Mouse (Mus musculus) embryonic facial prominence, embryonic 14.5 days (tissue): ENCODE results near the gene Herc6. TPM values are rescaled to one million over a fixed set of nuclear protein-coding genes. Genes with fewer than 3 reads are reported as not detected.
"Not testable (repeated sequence)": the region's sequence is repeated elsewhere in the genome, so short reads cannot be mapped to it uniquely, and the experiment has no call there.

Source experiments
- ATAC-seq: fragments of 200-750 bp; cut with Nextera tagmentation; 2 replicates; pipeline ENCODE4 v1.8.0; 2017; ENCODE audit warnings: low read depth, moderate number of reproducible peaks, moderate TSS enrichment
- DNase-seq: peaks from one replicate; pipeline ENCODE4 v3.0.0-alpha.2; 2015; ENCODE audit warnings: low spot score
- H3K27ac ChIP-seq: fragments of 300-500 bp; sonication (generic); replicated peaks from 2 replicates; pipeline ENCODE4 v1.5.1; 2014; ENCODE audit warnings: low read depth, mild to moderate bottlenecking, low read length, moderate library complexity
- H3K27me3 ChIP-seq: fragments of 300-500 bp; sonication (generic); replicated peaks from 2 replicates; pipeline ENCODE4 v1.6.1; 2014; ENCODE audit warnings: low read length; ENCODE audit not compliant: control insufficient read depth, insufficient read depth
- H3K36me3 ChIP-seq: fragments of 300-500 bp; sonication (generic); 2 replicates; pipeline ENCODE4 v1.6.1; 2014; ENCODE audit warnings: low read length, mixed read lengths; ENCODE audit not compliant: control insufficient read depth, insufficient read depth
- H3K4me1 ChIP-seq: fragments of 300-500 bp; sonication (generic); 2 replicates; pipeline ENCODE4 v1.6.1; 2014; ENCODE audit warnings: antibody characterized with exemption, low read length; ENCODE audit not compliant: control insufficient read depth, insufficient read depth
- H3K4me2 ChIP-seq: fragments of 300-500 bp; sonication (generic); 2 replicates; pipeline ENCODE4 v1.6.1; 2014; ENCODE audit warnings: low read depth, mild to moderate bottlenecking, low read length, moderate library complexity, mixed read lengths
- H3K4me3 ChIP-seq: fragments of 300-500 bp; sonication (generic); 2 replicates; pipeline ENCODE4 v1.5.1; 2014; ENCODE audit warnings: low read depth, mild to moderate bottlenecking, low read length
- H3K9ac ChIP-seq: fragments of 300-500 bp; sonication (generic); 2 replicates; pipeline ENCODE4 v1.6.1; 2014; ENCODE audit warnings: low read depth, mild to moderate bottlenecking, low read length, moderate library complexity, mixed read lengths
- H3K9me3 ChIP-seq: fragments of 300-500 bp; sonication (generic); 2 replicates; pipeline ENCODE4 v1.6.1; 2016; ENCODE audit warnings: low read length; ENCODE audit not compliant: control insufficient read depth
- WGBS: fragments of 180-500 bp; shearing (Covaris S2); extraction: QIAGEN DNeasy Blood & Tissue Kit; methylation state at CpG from one replicate; pipeline ENCODE4 v1.1.7; 2014; 5-methylcytosine and 5-hydroxymethylcytosine counted together
- polyA plus RNA-seq: library from polyadenylated mRNA; unstranded; fragments of >200 nt; fragmentation: Nextera tagmentation; extraction: Ambion mirVana; gene quantifications from 2 replicates; pipeline ENCODE4 v1.2.1, GENCODE M21; 2014

Gene Herc6
- polyA plus RNA-seq, 1 experiment from 2014 or later: 2.4 TPM

DNA sequence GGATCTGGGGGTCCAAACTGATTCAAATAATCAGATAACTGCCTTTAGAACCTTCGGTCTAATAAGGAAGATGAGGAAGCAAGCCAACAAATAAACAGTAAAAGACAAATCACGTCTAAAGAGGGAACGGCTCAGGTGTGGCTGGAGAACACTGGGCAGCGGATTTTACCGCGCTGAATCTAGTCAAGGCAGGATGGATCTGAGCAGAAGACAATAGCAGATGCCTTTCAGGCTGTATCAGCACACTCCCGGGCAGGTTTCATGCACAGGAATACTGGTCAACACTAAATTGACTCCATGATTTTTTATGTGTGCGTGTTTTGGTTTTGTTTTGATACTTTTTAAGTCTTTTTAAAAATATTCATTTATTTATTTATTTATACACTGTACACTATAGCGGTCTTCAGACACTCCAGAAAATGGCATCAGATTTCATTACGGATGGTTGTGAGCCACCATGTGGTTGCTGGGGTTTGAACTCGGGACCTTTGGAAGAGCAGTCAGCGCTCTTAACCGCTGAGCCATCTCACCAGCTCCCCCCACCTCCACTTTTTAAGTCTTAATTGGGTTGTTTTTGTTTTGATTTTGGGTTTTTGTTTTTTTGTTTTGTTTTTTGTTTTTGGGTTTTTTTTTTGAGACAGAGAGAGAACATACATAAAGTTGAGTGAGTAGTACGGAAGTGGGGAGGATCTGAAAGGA lies 44.7 kb upstream of the Herc6 start:
- Histone ChIP-seq H3K27me3 (no peaks in the 10 kb centered on the region), H3K4me3 (peak overlapping the region; percentile 72), H3K9me3 (no peaks in the 10 kb centered on the region), H3K4me2 (peak overlapping the region; percentile 61), H3K9ac (peak overlapping the region; percentile 60), H3K36me3 (no peaks in the 10 kb centered on the region), H3K4me1 (peaks cover 8% of the 10 kb centered on the region; the same call in 1 of the 2 replicates), H3K27ac (peak overlapping the region; percentile 74)
- ATAC-seq (peak; percentile 54), DNase-seq (peak; percentile 30)
- WGBS: 20% methylated on average over 14 of the region's 14 CpGs

DNA sequence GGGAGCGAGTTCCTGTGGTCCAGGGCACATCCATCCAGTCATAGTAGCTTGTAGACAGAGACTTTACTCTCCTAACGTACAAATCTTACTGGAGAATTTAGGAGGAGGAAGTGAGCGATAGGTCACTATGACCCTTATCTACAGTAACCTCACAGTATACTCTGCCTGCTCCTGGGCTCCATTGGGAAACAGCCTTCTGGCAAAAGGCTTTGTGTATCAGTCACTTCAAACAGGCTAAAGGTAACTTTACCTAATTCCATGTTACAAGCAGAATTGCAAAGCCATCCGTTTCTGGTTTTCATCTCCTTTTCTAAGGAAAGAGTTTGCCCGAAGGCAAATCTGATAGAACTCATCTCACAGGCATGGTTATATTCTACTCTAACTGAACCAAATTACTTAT lies 42.9 kb upstream of the Herc6 start:
- Histone ChIP-seq H3K9me3 (no peaks in the 10 kb centered on the region), H3K27ac (no peak overlapping the region), H3K9ac (no peak overlapping the region), H3K4me1 (peaks cover 8% of the 10 kb centered on the region; the same call in 1 of the 2 replicates), H3K36me3 (no peaks in the 10 kb centered on the region), H3K4me3 (no peak overlapping the region), H3K4me2 (no peak overlapping the region), H3K27me3 (no peaks in the 10 kb centered on the region)
- DNase-seq: no peak
- WGBS: 77% methylated on average over 5 of the region's 5 CpGs
- ATAC-seq: no peak

DNA sequence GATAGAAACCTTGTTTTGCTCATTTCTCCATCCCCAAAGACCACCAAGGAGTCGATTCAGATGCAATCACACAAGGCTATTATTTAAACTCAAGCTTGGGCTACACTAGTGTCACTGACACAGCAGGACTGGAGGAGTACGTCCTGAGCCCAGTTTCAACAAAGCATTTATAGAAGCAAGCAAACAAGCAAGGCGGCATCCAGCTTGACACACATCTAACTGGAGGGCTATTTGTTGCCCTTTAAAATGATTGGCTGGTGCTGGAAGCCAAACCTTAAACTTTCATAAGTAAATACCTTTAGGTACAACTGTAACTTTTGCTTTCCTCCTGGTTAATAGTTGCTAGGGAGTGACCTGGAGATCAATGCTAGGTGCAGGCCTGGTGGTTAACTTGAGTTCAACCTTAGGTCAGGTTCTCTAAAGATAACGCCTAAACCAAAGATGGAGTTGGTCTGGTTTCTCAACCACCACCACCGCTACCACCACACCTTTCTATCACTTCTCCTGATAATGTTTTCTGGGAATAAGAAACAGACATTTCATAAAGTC lies 39.8 kb upstream of the Herc6 start:
- H3K27me3 ChIP-seq: no peaks in the 10 kb centered on the region
- H3K4me3 ChIP-seq: no peak overlapping the region
- no peaks in the 10 kb centered on the region for H3K9me3 ChIP-seq
- H3K4me2 ChIP-seq: no peak overlapping the region
- no peak overlapping the region for H3K27ac ChIP-seq
- ATAC-seq (no peak), DNase-seq (no peak)
- H3K36me3 ChIP-seq: no peaks in the 10 kb centered on the region
- no peak overlapping the region for H3K9ac ChIP-seq
- H3K4me1 ChIP-seq: no peaks in the 10 kb centered on the region
- WGBS: 80% methylated on average over 5 of the region's 5 CpGs

DNA sequence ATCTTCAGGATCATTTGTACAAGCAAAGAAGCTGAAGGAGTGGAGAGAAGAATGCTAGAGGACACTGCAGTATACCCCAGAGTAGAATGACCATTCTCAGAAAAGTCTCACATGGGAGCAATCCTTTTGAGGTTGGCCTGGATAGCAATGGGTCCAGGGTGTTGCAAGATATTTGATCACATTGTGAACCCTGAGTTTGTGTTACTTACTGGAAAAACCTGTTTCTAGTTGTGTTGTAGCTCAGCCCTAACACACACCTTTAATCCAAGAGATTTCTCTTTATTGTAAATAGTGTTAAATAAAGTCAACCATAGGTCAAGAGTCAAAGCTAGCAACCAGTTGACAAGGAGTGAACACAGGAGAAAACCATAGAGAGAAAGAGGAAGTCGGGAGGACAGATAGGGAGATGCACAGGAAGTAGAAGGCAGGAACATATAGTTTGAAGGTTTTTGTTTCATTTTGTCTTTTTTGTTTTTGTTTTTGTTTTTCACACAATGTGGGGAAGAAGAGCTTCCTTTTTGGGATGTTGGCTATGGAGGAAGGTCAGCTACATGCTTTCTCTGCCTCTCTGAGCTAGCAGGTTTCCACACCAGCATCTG lies 39.0 kb upstream of the Herc6 start:
- no peaks in the 10 kb centered on the region for H3K36me3 ChIP-seq
- H3K9me3 ChIP-seq: no peaks in the 10 kb centered on the region
- H3K4me1 ChIP-seq: no peaks in the 10 kb centered on the region
- no peak for DNase-seq
- no peak overlapping the region for H3K27ac ChIP-seq
- H3K27me3 ChIP-seq: no peaks in the 10 kb centered on the region
- ATAC-seq: no peak
- H3K4me3 ChIP-seq: no peak overlapping the region
- 73% methylated on average over 1 of the region's 1 CpGs for WGBS
- H3K4me2 ChIP-seq: no peak overlapping the region
- no peak overlapping the region for H3K9ac ChIP-seq

DNA sequence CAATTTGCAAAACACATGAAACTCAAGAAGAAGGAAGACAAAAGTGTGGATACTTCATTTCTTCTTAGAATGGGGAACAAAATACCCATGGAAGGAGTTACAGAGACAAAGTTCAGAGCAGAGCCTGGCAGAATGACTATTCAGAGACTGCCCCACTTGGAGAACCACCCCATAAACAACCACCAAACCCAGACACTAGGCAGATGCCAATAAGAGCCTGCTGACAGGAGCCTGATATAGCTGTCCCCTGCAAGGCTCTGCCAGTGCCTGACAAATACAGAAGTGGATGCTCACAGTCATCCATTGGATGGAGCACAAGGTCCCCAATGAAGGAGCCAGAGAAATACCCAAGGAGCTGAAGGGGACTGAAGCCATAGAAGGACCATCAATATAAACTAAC lies 37.2 kb upstream of the Herc6 start:
- H3K36me3 ChIP-seq, H3K4me3 ChIP-seq, H3K4me1 ChIP-seq, ATAC-seq, H3K4me2 ChIP-seq, H3K9me3 ChIP-seq, H3K9ac ChIP-seq, DNase-seq, H3K27ac ChIP-seq, H3K27me3 ChIP-seq: not testable (repeated sequence)

DNA sequence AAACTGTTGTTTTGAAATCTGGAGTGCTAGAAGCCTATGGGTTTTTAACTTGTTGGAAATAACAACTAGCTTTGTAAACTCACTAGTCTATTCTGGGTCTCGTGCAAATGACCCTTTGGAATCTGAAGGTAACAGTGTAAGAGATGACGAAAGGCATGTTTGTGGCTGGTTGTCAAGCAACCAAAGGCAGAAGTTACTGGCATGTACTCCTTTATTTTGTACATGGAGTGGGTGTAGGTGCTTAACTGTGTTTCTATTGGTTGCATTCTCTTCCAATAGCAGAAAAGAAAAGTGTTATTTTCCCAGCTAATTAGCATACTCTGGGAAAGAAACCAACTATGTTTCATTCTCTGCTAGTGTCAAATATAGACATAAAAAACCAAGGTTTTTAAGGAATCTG lies 35.9 kb upstream of the Herc6 start:
- no peak overlapping the region for H3K4me3 ChIP-seq
- no peak overlapping the region for H3K9ac ChIP-seq
- DNase-seq (no peak), ATAC-seq (no peak)
- H3K27ac ChIP-seq: no peak overlapping the region
- H3K4me2 ChIP-seq: no peak overlapping the region
- 69% methylated on average over 2 of the region's 2 CpGs for WGBS
- no peaks in the 10 kb centered on the region for H3K4me1 ChIP-seq
- no peaks in the 10 kb centered on the region for H3K9me3 ChIP-seq
- no peaks in the 10 kb centered on the region for H3K27me3 ChIP-seq
- H3K36me3 ChIP-seq: no peaks in the 10 kb centered on the region

DNA sequence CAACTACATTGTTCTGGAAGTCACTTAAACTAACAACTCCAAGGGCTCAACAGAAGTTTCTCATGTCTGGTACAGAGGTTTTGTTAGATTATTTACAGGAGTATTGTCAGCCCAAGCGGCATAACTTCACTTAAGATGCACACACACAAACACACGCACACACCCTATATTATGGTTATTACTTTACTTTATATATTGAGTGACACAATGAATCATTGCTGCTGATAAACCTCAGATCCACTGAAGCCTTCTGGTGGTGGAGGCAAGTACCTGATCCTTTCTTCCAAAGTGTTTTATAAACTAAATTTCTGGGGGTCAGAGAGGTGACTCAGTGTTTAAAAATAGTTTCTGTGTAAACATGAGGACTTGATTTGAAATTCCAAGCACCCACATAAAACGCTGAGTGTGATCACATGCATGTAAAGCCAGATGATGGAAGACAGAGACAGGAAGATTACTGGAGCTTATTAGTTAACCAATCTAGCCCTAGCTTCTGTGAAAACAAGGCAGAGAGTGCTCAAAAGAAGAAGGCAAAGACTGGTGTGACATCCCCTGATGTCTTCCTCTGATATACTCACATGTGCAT lies 29.5 kb upstream of the Herc6 start:
- WGBS: 70% methylated on average over 3 of the region's 3 CpGs
- Histone ChIP-seq H3K4me1 (no peaks in the 10 kb centered on the region), H3K36me3 (no peaks in the 10 kb centered on the region), H3K4me2 (no peak overlapping the region), H3K4me3 (no peak overlapping the region), H3K27me3 (no peaks in the 10 kb centered on the region), H3K9me3 (no peaks in the 10 kb centered on the region), H3K9ac (no peak overlapping the region), H3K27ac (no peak overlapping the region)
- ATAC-seq (no peak), DNase-seq (no peak)

DNA sequence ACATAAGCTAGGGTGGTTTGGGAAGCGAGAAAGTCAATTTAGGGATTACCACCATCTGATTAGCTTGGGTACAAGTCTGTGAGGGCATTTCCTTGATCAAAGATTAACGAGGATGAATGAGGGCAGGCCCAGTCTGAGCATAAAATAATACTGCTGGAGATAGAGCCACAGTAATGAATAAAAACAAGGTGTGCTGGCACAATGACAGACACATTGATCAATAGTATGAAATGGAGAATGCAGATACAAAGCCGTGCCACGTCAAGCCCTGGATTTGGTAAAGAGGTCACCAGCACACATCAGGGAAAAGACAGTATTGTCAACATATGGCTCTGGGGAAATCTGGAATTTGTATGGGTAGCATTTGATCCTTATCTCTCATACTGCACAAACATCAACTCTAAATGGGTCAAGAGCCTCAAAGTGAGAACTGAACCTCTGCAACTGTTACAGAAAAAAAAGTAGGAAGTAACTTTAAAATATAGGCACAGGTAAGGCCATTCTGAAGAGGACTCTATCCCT lies 22.9 kb upstream of the Herc6 start:
- Histone ChIP-seq H3K4me3 (no peak overlapping the region), H3K27ac (no peak overlapping the region), H3K9me3 (no peaks in the 10 kb centered on the region), H3K9ac (no peak overlapping the region), H3K27me3 (no peaks in the 10 kb centered on the region), H3K36me3 (no peaks in the 10 kb centered on the region), H3K4me2 (no peak overlapping the region), H3K4me1 (no peaks in the 10 kb centered on the region)
- DNase-seq (no peak), ATAC-seq (no peak)
- 62% methylated on average over 4 of the region's 4 CpGs for WGBS
